Comparison of ENCODE assay signal across 8 mouse cellular contexts in the genomic region with DNA sequence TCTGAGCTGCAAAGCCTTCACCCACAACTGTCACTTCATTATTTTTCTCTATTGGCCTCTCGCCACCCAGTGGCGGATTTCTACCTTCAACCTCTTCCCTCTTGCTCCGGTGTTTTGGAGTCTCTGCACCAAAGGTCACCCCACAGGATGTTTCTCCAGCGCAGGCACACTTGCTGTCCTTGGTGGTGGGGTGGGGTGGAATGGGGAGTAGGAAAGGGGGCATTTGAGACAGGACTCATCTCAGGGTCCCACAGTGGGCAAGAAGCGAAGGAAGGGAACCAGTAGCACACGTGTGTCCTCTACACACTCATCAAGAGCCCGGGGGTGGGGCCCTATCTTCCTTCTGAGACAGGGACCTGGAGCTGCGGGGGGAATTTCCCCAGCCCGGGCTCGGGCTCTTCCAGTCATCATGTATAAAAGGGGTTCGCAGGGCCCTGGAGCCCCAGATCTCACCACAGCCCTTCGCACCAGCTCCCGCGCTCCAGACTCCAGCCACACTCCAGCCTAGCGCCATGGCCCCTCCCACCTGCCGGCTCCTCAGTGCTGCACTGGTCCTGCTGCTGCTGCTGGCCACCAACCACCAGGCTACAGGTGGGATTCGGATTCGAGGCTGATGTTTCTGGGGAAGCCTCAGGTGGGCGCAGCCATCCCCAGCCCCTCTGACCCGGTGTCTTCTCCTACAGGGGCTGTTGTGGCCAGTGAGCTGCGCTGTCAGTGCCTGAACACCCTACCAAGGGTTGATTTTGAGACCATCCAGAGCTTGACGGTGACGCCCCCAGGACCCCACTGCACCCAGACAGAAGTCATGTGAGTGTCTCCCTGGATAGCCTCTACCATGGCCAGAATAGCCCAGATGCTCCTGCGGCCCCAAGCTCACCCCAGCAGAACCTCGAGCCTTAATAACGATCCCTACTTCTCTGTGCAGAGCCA. TPM values are rescaled to one million over a fixed set of nuclear protein-coding genes. Genes with fewer than 3 reads are reported as not detected.
DNase-seq lines count a peak whose midpoint lies in the region; ATAC-seq and TF ChIP-seq lines count a peak whose summit lies in the region.

Cxcl3 (plus strand) TSS at position 445 of the 930 bp plus-strand sequence.

- H3K9me3 ChIP-seq in hindbrain, embryonic 11.5 days (ENCODE audit: control insufficient read depth, low read length) = no peaks in the 10 kb centered on the region
- H3K9me3 ChIP-seq in limb, embryonic 13.5 days = no peaks in the 10 kb centered on the region
- H3K9me3 ChIP-seq in midbrain, embryonic 12.5 days = no peaks in the 10 kb centered on the region

- peak within 1 kb of the TSS; percentile 37 for H3K4me2 ChIP-seq in hindbrain, embryonic 11.5 days (replicated peaks; ENCODE audit: low read depth, low read length)
- H3K4me2 ChIP-seq in limb, embryonic 13.5 days (replicated peaks) = peak within 1 kb of the TSS; percentile 67
- peak within 1 kb of the TSS; percentile 68 for H3K4me2 ChIP-seq in midbrain, embryonic 12.5 days (replicated peaks)

- H3K4me1 ChIP-seq in hindbrain, embryonic 11.5 days (replicated peaks; ENCODE audit: control insufficient read depth, insufficient read depth, low read length) = no peaks in the 10 kb centered on the region
- H3K4me1 ChIP-seq in limb, embryonic 13.5 days = peaks cover 15% of the 10 kb centered on the region
- peaks cover 4% of the 10 kb centered on the region; the same call in 1 of the 2 replicates for H3K4me1 ChIP-seq in midbrain, embryonic 12.5 days

- no peak within 1 kb of the TSS for H3K27ac ChIP-seq in layer of hippocampus, adult 2 months
- no peak within 1 kb of the TSS for H3K27ac ChIP-seq in hindbrain, embryonic 11.5 days (ENCODE audit: low read depth, low read length)
- H3K27ac ChIP-seq in limb, embryonic 13.5 days = no peak within 1 kb of the TSS
- H3K27ac ChIP-seq in midbrain, embryonic 12.5 days (replicated peaks) = no peak within 1 kb of the TSS

- peak; percentile 49 for TF ChIP-seq CTCF in layer of hippocampus, adult 2 months (conservative IDR thresholded peaks at IDR 0.05)

- no peak for DNase-seq in layer of hippocampus, adult 2 months (ENCODE audit: low spot score in 2 of 2)
- DNase-seq in layer of hippocampus, postnatal 14 days (ENCODE audit: low spot score in 2 of 2) = no peak
- peak; percentile 64 for DNase-seq in embryo, embryonic 10 days (ENCODE audit: low spot score)
- peak; percentile 49 for DNase-seq in hindbrain, embryonic 11.5 days (ENCODE audit: low spot score)
- DNase-seq in spleen, adult 18-20 months = no peak
- no peak for DNase-seq in MN1 (ENCODE audit: low spot score)

- no peaks in the 10 kb centered on the region for H3K27me3 ChIP-seq in hindbrain, embryonic 11.5 days (ENCODE audit: control insufficient read depth, insufficient read depth, low read length)
- peaks cover 8% of the 10 kb centered on the region for H3K27me3 ChIP-seq in limb, embryonic 13.5 days
- H3K27me3 ChIP-seq in midbrain, embryonic 12.5 days = peaks cover 3% of the 10 kb centered on the region; the same call in 1 of the 2 replicates

- WGBS in hindbrain, embryonic 11.5 days = 18% methylated on average over 24 of the region's 26 CpGs
- 15% methylated on average over 26 of the region's 26 CpGs for WGBS in limb, embryonic 13.5 days
- WGBS in midbrain, embryonic 12.5 days = 18% methylated on average over 26 of the region's 26 CpGs

- H3K9ac ChIP-seq in hindbrain, embryonic 11.5 days (ENCODE audit: low read depth, low read length) = no peak within 1 kb of the TSS
- H3K9ac ChIP-seq in limb, embryonic 13.5 days = peak within 1 kb of the TSS; percentile 43; the same call in 1 of the 2 replicates
- H3K9ac ChIP-seq in midbrain, embryonic 12.5 days (replicated peaks) = no peak within 1 kb of the TSS

- ATAC-seq in hindbrain, embryonic 11.5 days (ENCODE audit: low FRiP score) = peak; percentile 84
- peak; percentile 57; the same call in 1 of the 2 replicates for ATAC-seq in limb, embryonic 13.5 days (ENCODE audit: low FRiP score, low read depth)
- ATAC-seq in midbrain, embryonic 12.5 days (ENCODE audit: low FRiP score, low read depth) = peak; percentile 86

- H3K36me3 ChIP-seq in hindbrain, embryonic 11.5 days (ENCODE audit: control insufficient read depth, insufficient read depth, low read length) = no peaks in the 10 kb centered on the region
- H3K36me3 ChIP-seq in limb, embryonic 13.5 days = no peaks in the 10 kb centered on the region
- H3K36me3 ChIP-seq in midbrain, embryonic 12.5 days = no peaks in the 10 kb centered on the region

- H3K4me3 ChIP-seq in layer of hippocampus, adult 2 months = no peak within 1 kb of the TSS; the same call in 1 of the 2 replicates
- H3K4me3 ChIP-seq in hindbrain, embryonic 11.5 days (ENCODE audit: low read depth, low read length) = peak within 1 kb of the TSS; percentile 10; the same call in 1 of the 2 replicates
- peak within 1 kb of the TSS; percentile 35 for H3K4me3 ChIP-seq in limb, embryonic 13.5 days
- peak within 1 kb of the TSS; percentile 37 for H3K4me3 ChIP-seq in midbrain, embryonic 12.5 days

RNA-seq across cellular contexts. Expression of gene Cxcl3, which starts in this region (rescaled TPM):
- total RNA-seq in layer of hippocampus, adult 2 months (2021) = not detected
- total RNA-seq in layer of hippocampus, postnatal 14 days (2021) = not detected
- 0.17 and 0.45 TPM in 2 replicates for polyA plus RNA-seq in hindbrain, embryonic 11.5 days (2014; fragmentation: Nextera tagmentation; extraction: Ambion mirVana)
- polyA plus RNA-seq in limb, embryonic 13.5 days (2015; fragmentation: Nextera tagmentation; extraction: Ambion mirVana) = 0.26 and 0.52 TPM in 2 replicates
- polyA plus RNA-seq in midbrain, embryonic 12.5 days (2016; fragmentation: Nextera tagmentation; extraction: Ambion mirVana) = not detected in 2 replicates

Comparison
In these comparisons a context has a peak if more than half of its experiments do, and no peak if none do; other contexts are left out.
1. Peak in DNase-seq, ATAC-seq, H3K4me3 ChIP-seq and H3K4me2 ChIP-seq in hindbrain, embryonic 11.5 days; RNA of the gene not detected or under 1 TPM.
2. Peak in ATAC-seq, H3K4me3 ChIP-seq, H3K9ac ChIP-seq and H3K4me2 ChIP-seq in limb, embryonic 13.5 days; RNA of the gene not detected or under 1 TPM.
3. Peak in ATAC-seq, H3K4me3 ChIP-seq and H3K4me2 ChIP-seq in midbrain, embryonic 12.5 days; RNA of the gene not detected or under 1 TPM.